Mouse (Mus musculus) brain, embryonic 14.5 days (tissue): ENCODE data around the gene Ppox.

Experiments
- CTCF ChIP-seq: fragments of 200-500 bp; IDR thresholded peaks from 2 replicates; pipeline ENCODE4 v1.5.1; 2012; ENCODE audit warnings: inconsistent platforms, mild to moderate bottlenecking, moderate library complexity, borderline replicate concordance; ENCODE audit not compliant: insufficient read depth, insufficient read length; ENCODE audit errors: extremely low read depth
- POLR2A ChIP-seq: fragments of 200-500 bp; IDR thresholded peaks from 2 replicates; pipeline ENCODE4 v1.6.1; 2012; ENCODE audit warnings: mild to moderate bottlenecking, inconsistent platforms, borderline replicate concordance; ENCODE audit not compliant: poor library complexity, insufficient read depth, insufficient read length, severe bottlenecking; ENCODE audit errors: extremely low read depth

DNA sequence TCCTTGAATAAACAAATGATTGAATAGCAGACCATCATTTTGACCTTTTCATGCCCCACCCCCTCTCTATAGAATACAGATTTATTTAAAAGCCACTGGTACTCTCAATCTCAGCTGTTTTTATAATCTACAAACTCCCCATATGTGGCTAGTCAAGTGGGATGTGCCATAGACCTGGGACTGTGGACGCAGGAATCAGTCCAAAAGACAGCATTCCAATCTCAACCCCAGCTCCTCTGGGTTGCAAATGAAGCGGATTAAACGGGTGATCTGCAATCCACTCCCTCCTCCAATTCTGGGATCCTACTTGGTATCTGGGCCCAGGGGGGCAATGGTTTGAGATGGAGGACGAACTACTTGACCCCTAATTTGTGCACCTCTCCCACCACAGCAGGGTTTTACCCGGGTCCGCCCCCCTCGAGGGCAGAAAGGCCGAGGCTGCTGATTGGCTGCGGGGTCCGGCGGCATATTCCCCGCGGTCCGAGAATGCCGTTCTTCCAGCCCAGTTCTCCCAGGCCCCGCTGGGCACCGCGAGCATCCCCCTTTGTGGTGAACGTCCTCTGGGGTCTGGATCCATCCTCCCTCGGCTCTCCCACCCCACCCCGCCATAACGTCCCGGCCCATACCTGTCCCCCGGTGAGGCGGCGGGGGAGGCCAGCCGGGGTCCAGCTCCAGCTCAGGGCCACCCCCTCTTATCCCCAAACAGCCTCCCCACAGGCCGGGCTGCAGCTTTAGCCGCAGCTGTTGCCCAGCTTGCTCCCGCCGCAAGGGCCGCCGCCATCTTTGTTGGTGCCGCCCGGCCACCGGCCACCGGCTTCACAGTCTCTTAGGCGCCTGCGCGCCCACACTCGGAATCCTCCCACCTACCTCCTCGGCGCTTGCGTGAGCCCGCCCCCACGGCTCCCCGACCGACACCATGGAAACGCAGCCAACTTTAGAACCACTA lies 6.4 kb upstream of the Ppox start, which contains the start of gene Usp21:
- peak; percentile 88 for TF ChIP-seq POLR2A
- no peak for TF ChIP-seq CTCF
